Mouse (Mus musculus) pancreas, adult 10 weeks (tissue): Measurements from ENCODE around the gene Praf2. TPM values are rescaled to one million over a fixed set of nuclear protein-coding genes. Genes with fewer than 3 reads are reported as not detected.

Experiments
- polyA plus RNA-seq: library from polyadenylated mRNA; stranded (reverse); fragments of 350-450 nt; fragmentation: Illumina TruSeq; extraction: RNeasy Lipid Tissue Mini Kit (QIAGEN cat#74804); gene quantifications from one replicate; pipeline ENCODE4 v1.2.3, GENCODE M21; 2015; ENCODE audit warnings: low read depth, low replicate concordance; ENCODE audit not compliant: insufficient read depth

The Praf2 gene
- polyA plus RNA-seq, result 8.7 TPM

DNA sequence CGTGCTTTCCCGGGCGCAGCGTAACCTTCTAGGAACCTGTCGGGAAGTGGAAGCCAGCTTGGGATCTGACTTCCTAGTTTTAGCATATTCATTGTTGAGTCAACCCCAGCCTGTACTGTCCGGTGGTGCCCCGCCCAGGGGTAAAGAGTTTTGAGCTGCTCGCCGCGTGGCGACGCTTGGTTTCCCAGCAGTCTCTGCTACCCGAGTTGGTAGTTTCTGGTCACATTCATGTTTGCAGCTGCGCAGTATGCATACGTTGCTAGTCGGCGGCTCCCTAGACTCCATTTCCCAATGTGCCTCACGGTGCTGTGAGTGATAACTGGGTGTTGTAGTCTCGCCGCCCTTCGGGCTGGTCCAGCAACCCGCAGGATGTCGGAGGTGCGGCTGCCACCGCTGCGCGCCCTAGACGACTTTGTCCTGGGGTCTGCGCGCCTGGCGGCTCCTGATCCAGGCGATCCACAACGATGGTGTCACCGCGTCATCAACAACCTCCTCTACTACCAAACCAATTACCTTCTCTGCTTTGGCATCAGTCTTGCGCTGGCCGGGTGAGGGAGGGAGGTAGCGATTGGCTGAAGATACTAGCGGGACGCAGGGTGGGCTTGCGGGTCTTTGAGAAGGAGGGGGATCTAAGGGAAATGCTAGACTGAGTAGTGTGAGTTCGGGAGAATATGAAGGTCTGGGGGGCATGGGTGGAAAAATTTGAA is at the start of gene Praf2:
Gene Praf2, plus strand, starts transcription at position 225 of the 707 bp plus-strand sequence.

GRCm38 (mm10) chrX:7680864-7681263 is 47.4 kb upstream of the Praf2 start, which contains the start of gene Magix:
Gene Magix (minus strand): TSS chrX:7681251.

DNA sequence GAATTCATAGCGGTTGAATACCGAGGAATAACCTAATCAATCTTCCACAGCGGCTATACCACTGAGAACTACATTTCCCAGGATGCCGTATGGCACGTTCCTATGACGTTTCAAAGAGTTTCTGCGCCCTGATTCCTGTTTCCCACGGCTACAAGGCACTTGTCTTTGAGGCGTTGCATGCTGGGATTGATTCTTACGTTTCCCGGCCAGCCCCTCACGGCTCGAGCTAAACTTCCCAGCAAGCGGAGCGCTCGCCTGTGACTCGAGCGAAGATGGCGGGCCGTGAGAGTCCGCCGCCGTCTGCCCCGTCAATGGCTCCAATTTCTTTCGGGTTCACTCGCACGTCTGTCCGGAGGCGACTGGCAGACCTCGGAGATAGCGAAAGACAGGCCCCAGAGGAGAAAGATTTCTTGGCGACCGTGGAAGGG is 31.3 kb upstream of the Praf2 start, which contains the start of gene Gpkow:
Gene Gpkow, plus strand, starts transcription at position 178 of the 428 bp plus-strand sequence.

DNA sequence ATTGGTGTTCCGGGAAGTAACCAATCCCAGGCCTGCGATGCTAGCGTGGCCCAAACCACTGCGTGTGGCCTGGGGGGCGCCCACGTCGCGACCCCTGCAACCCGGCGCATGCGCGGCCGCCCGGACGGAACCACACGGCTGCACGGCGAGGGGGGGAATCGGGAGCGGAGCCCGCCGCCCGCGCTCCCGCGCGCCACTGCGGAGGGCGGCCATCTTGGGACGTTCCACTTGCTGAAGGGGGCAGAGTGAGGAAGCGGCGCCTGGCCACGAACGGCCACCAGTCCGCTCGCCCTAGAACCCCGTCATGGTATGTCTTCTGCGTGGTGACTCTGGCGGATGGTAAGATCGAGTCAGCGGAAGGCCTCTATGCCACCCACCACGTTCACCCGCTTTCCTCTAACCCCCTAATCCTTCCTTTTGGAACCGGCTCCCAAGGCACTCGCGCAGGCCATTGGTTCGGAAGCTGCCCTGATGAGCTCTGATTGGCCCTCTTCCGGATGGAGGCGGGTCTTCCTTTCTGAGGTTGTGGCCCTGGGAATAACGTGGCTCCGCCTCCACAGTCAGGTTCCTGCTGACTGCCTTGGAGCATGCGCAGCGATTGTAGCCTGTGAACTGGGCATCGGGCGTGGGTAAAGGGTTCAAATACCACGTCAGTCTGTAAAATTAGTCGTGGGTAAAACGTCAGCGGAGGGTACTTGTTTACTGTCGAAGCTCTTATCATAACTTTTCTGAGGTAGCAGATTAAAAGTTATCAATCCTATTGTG is 13.9 kb upstream of the Praf2 start, which contains the start of gene Wdr45:
Gene Wdr45, plus strand, starts transcription at position 199 of the 765 bp plus-strand sequence.

GRCm38 (mm10) chrX:7721514-7722281 is 6.5 kb upstream of the Praf2 start, which contains the start of gene Gm45208:
Gene Gm45208 (plus strand): TSS chrX:7722245.

GRCm38 (mm10) chrX:7750432-7751116 is 22.3 kb downstream of the Praf2 start, which contains the start of gene Ccdc120:
Gene Ccdc120 (minus strand): TSS chrX:7750905.

DNA sequence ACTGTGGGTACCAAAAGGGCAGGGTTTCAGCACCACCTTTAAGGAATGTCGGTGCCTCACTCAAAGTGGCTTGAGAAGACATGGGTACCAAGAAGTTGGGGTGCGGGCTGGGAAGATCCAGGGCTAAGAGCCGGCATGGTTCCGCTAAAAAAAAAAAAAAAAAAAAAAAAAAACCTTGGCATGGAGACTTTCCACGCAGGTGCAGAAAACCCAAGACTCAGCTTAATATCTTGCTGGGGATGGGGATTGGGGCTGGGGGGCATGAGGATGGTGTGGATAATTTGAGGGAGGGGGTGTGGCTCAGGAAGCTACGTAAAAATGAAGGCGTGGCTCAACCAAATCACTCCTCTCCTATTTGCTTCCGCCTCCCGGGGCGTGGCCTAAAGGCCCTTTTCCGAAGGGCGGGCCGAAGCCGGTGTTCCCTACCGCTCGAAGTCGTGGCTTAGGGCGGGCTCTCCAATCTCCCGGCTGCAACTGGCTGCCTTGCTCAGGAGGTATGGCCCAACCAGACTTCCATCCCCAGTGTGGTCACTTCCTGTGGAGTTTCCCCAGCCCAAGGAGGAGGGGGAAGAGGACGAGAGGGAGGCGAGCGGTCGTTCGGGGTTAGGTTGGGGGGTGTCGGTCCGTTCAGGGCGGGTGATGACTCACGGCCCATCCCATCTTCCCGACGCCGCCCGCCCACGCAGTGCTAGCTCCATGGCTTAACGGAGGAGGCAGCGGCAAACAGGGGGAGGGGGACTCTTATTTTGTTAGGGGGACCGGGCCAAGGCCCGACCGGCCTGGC is 34.1 kb downstream of the Praf2 start, which contains the start of gene Tfe3:
Gene Tfe3, plus strand, starts transcription at position 424 of the 784 bp plus-strand sequence.

Other genes starting within 250 kb of the Praf2 start
- not detected for gene Foxp3, start 154.8 kb upstream of the Praf2 start, polyA plus RNA-seq
- not detected for gene Ppp1r3f, start 154.2 kb upstream of the Praf2 start, polyA plus RNA-seq
- 6.4 TPM for gene Ccdc22, start 122.9 kb upstream of the Praf2 start, polyA plus RNA-seq
- not detected for gene Cacna1f, start 121.4 kb upstream of the Praf2 start, polyA plus RNA-seq
- gene Syp, start 90.0 kb upstream of the Praf2 start, polyA plus RNA-seq, result 7.2 TPM
- gene Prickle3, start 71.2 kb upstream of the Praf2 start, polyA plus RNA-seq, result 4.9 TPM
- gene Plp2, start 57.0 kb upstream of the Praf2 start, polyA plus RNA-seq, result 31.6 TPM
- gene Magix, start 47.2 kb upstream of the Praf2 start, polyA plus RNA-seq, result 3.1 TPM
- 6.6 TPM for gene Gpkow, start 31.3 kb upstream of the Praf2 start, polyA plus RNA-seq
- 23.7 TPM for gene Wdr45, start 14.1 kb upstream of the Praf2 start, polyA plus RNA-seq
- gene Gm45208, start 6.2 kb upstream of the Praf2 start, polyA plus RNA-seq, result not detected
- gene Ccdc120, start 22.5 kb downstream of the Praf2 start, polyA plus RNA-seq, result 2.0 TPM
- 7.8 TPM for gene Tfe3, start 34.1 kb downstream of the Praf2 start, polyA plus RNA-seq
- 41.2 TPM for gene Gripap1, start 61.3 kb downstream of the Praf2 start, polyA plus RNA-seq
- gene Kcnd1, start 93.8 kb downstream of the Praf2 start, polyA plus RNA-seq, result 1.8 TPM
- gene Otud5, start 112.9 kb downstream of the Praf2 start, polyA plus RNA-seq, result 25.1 TPM
- gene Pim2, start 149.8 kb downstream of the Praf2 start, polyA plus RNA-seq, result 4.9 TPM
- gene Slc35a2, start 155.6 kb downstream of the Praf2 start, polyA plus RNA-seq, result 10.3 TPM
- gene Pqbp1, start 170.8 kb downstream of the Praf2 start, polyA plus RNA-seq, result 23.2 TPM
- gene Timm17b, start 170.9 kb downstream of the Praf2 start, polyA plus RNA-seq, result 18.8 TPM
- not detected for gene Gm10491, start 179.4 kb downstream of the Praf2 start, polyA plus RNA-seq
- gene Gm10490, start 181.1 kb downstream of the Praf2 start, polyA plus RNA-seq, result not detected
- gene Pcsk1n, start 191.4 kb downstream of the Praf2 start, polyA plus RNA-seq, result 20.9 TPM
- not detected for gene Eras, start 200.2 kb downstream of the Praf2 start, polyA plus RNA-seq
- gene Hdac6, start 219.4 kb downstream of the Praf2 start, polyA plus RNA-seq, result 11.3 TPM
- not detected for gene Gata1, start 249.6 kb downstream of the Praf2 start, polyA plus RNA-seq